Mouse (Mus musculus): ENCODE results near the gene Hoxa5.

- TF ChIP-seq SMC3 (IDR thresholded peaks at IDR 0.05; ENCODE audit: low read depth, low read length), result no peak
- no peak for TF ChIP-seq CTCF (conservative IDR thresholded peaks at IDR 0.05 in 1 of 2, IDR thresholded peaks at IDR 0.05 in 1 of 2; ENCODE audit: low read depth in 2 of 2, low read length in 2 of 2)
- TF ChIP-seq MAFK (IDR thresholded peaks at IDR 0.05; ENCODE audit: insufficient replicate concordance, low read length), result no peak
Measured at GRCm38 (mm10) chr6:52217895-52218642, 13.7 kb upstream of the Hoxa5 start.
